Mouse (Mus musculus) ES-E14 (cell line): ENCODE data around the gene Nab2. TPM values are rescaled to one million over a fixed set of nuclear protein-coding genes. Genes with fewer than 3 reads are reported as not detected.

ENCODE experiments used
- DNase-seq: peaks from one replicate; pipeline ENCODE4 v3.0.0-alpha.2; 2013; ENCODE audit warnings: low read depth, low spot score
- H3K27ac ChIP-seq: 2 replicates; pipeline ENCODE4 v1.5.1; 2012; ENCODE audit warnings: low read depth, mild to moderate bottlenecking, low read length, moderate library complexity, mixed read lengths; ENCODE audit not compliant: poor library complexity, insufficient read depth, severe bottlenecking
- H3K36me3 ChIP-seq: 2 replicates; pipeline ENCODE4 v1.6.1; 2012; ENCODE audit warnings: mild to moderate bottlenecking, low read length, moderate library complexity, mixed read lengths; ENCODE audit not compliant: control insufficient read depth, poor library complexity, insufficient read depth, severe bottlenecking
- H3K4me1 ChIP-seq, 2 experiments: fragments of 150-350 bp in 1 of 2; sonication (generic) in 1 of 2; 2 replicates each; pipeline ENCODE4 v1.6.1; 2012; ENCODE audit warnings: low read length in 2 of 2, mild to moderate bottlenecking in 1 of 2, mixed read lengths in 1 of 2; ENCODE audit not compliant: control insufficient read depth in 2 of 2, insufficient read depth in 2 of 2, poor library complexity in 1 of 2
- H3K4me3 ChIP-seq, 2 experiments: fragments of 150-350 bp in 1 of 2; sonication (generic) in 1 of 2; 2 replicates each; pipeline ENCODE4 v1.5.1; 2012; ENCODE audit warnings: low read length in 2 of 2, low read depth in 1 of 2, mild to moderate bottlenecking in 1 of 2, mixed read lengths in 1 of 2; ENCODE audit not compliant: insufficient read depth in 1 of 2, poor library complexity in 1 of 2, severe bottlenecking in 1 of 2
- H3K9ac ChIP-seq: 2 replicates; pipeline ENCODE4 v1.6.1; 2012; ENCODE audit warnings: low read depth, mild to moderate bottlenecking, low read length, mixed read lengths; ENCODE audit not compliant: poor library complexity, insufficient read depth, severe bottlenecking
- H3K9me3 ChIP-seq: fragments of 150-350 bp; sonication (generic); 2 replicates; pipeline ENCODE4 v1.6.1; 2012; ENCODE audit warnings: low read depth, mild to moderate bottlenecking, low read length; ENCODE audit not compliant: control insufficient read depth, insufficient read depth
- CHD2 ChIP-seq: IDR thresholded peaks from 2 replicates; pipeline ENCODE4 v1.6.1; 2014; ENCODE audit warnings: mild to moderate bottlenecking, low read depth, low read length, inconsistent platforms
- HCFC1 ChIP-seq: IDR thresholded peaks from 2 replicates; pipeline ENCODE4 v1.6.1; 2012; ENCODE audit warnings: low read length, inconsistent platforms, borderline replicate concordance; ENCODE audit not compliant: insufficient read depth
- MAFK ChIP-seq: IDR thresholded peaks from 2 replicates; pipeline ENCODE4 v1.6.1; 2014; ENCODE audit warnings: mild to moderate bottlenecking, low read depth, low read length, inconsistent platforms; ENCODE audit not compliant: insufficient read depth
- ZC3H11A ChIP-seq: IDR thresholded peaks from 2 replicates; pipeline ENCODE4 v1.6.1; 2012; ENCODE audit warnings: low read depth, mild to moderate bottlenecking, inconsistent platforms, low read length, borderline replicate concordance
- ZNF384 ChIP-seq: IDR thresholded peaks from 2 replicates; pipeline ENCODE4 v1.6.1; 2012; ENCODE audit warnings: low read depth, low read length, inconsistent platforms
- in situ Hi-C, 2 experiments: fragments of 600-800 bp; cut with MboI; formaldehyde crosslinking; loops; one replicate each; pipeline ENCODE4 v1.15.1; 2025; ENCODE audit warnings: low sequenced_read_pairs in 2 of 2, inconsistent platforms in 1 of 2; ENCODE audit not compliant: unreplicated experiment in 2 of 2
- total RNA-seq: library from RNA; depleted of rRNA; stranded (reverse); fragments of 300-350 nt; gene quantifications from 2 replicates; pipeline ENCODE4 v1.2.3, GENCODE M21; 2012

Nab2 gene
- total RNA-seq, 1 experiment, result 10.6 TPM

GRCm38 (mm10) chr10:127670185-127670584 lies 1.8 kb upstream of the Nab2 start:
- no peaks in the 10 kb centered on the region for H3K36me3 ChIP-seq
- no peak overlapping the region for H3K27ac ChIP-seq
- H3K4me1 ChIP-seq, result peaks cover 0 to 9% of the 10 kb centered on the region in 2 experiments; a peak in 1 of 4 replicates
- in situ Hi-C loops, result no loop called here
- TF ChIP-seq HCFC1 (no peak), CHD2 (no peak), MAFK (no peak), ZC3H11A (no peak), ZNF384 (no peak)
- no peaks in the 10 kb centered on the region for H3K9me3 ChIP-seq
- DNase-seq, result no peak
- H3K9ac ChIP-seq, result no peak overlapping the region
- H3K4me3 ChIP-seq, result no peak overlapping the region

- no peak for DNase-seq
- TF ChIP-seq ZC3H11A (no peak), CHD2 (no peak), MAFK (no peak), HCFC1 (no peak), ZNF384 (no peak)
- Histone ChIP-seq H3K27ac (no peak overlapping the region), H3K4me1 (peaks cover 0 to 17% of the 10 kb centered on the region in 2 experiments; a peak in 1 of 4 replicates), H3K9me3 (no peaks in the 10 kb centered on the region), H3K36me3 (peaks cover 5% of the 10 kb centered on the region; the same call in 1 of the 2 replicates), H3K9ac (no peak overlapping the region), H3K4me3 (no peak overlapping the region)
- in situ Hi-C loops, result no loop called here
Measured at GRCm38 (mm10) chr10:127669170-127669569, 802 bp upstream of the Nab2 start.

- peak overlapping the region; percentile 79 for H3K27ac ChIP-seq
- DNase-seq, result no peak
- H3K9me3 ChIP-seq, result no peaks in the 10 kb centered on the region
- peak overlapping the region; percentile 53 to 79 for H3K4me3 ChIP-seq
- H3K4me1 ChIP-seq, result peaks cover 0 to 29% of the 10 kb centered on the region in 2 experiments; a peak in 2 of 4 replicates
- in situ Hi-C loops, result no loop called here
- peaks cover 7% of the 10 kb centered on the region; the same call in 1 of the 2 replicates for H3K36me3 ChIP-seq
- TF ChIP-seq MAFK (no peak), HCFC1 (no peak), CHD2 (no peak; the same call in 1 of the 2 replicates), ZC3H11A (no peak), ZNF384 (no peak)
- peak overlapping the region; percentile 64 for H3K9ac ChIP-seq
Measured at GRCm38 (mm10) chr10:127667269-127668092, 887 bp downstream of the Nab2 start.

- TF ChIP-seq HCFC1 (no peak), CHD2 (no peak), ZNF384 (no peak), ZC3H11A (no peak), MAFK (no peak)
- no peaks in the 10 kb centered on the region for H3K9me3 ChIP-seq
- in situ Hi-C loops, result no loop called here
- H3K9ac ChIP-seq, result peak within 1 kb of the TSS; percentile 64
- peaks cover 7% of the 10 kb centered on the region; the same call in 1 of the 2 replicates for H3K36me3 ChIP-seq
- no peak for DNase-seq
- peak within 1 kb of the TSS; percentile 53 to 79 for H3K4me3 ChIP-seq
- peaks cover 0 to 29% of the 10 kb centered on the region in 2 experiments; a peak in 2 of 4 replicates for H3K4me1 ChIP-seq
- H3K27ac ChIP-seq, result peak within 1 kb of the TSS; percentile 79; the same call in 1 of the 2 replicates
Measured at GRCm38 (mm10) chr10:127666501-127667268, 1.7 kb downstream of the Nab2 start, which contains the start of gene Nemp1. Gene Nemp1, plus strand, starts transcription at chr10:127666901.
